Mouse (Mus musculus): ENCODE results near the gene Uba7.

The Uba7 gene

DNA sequence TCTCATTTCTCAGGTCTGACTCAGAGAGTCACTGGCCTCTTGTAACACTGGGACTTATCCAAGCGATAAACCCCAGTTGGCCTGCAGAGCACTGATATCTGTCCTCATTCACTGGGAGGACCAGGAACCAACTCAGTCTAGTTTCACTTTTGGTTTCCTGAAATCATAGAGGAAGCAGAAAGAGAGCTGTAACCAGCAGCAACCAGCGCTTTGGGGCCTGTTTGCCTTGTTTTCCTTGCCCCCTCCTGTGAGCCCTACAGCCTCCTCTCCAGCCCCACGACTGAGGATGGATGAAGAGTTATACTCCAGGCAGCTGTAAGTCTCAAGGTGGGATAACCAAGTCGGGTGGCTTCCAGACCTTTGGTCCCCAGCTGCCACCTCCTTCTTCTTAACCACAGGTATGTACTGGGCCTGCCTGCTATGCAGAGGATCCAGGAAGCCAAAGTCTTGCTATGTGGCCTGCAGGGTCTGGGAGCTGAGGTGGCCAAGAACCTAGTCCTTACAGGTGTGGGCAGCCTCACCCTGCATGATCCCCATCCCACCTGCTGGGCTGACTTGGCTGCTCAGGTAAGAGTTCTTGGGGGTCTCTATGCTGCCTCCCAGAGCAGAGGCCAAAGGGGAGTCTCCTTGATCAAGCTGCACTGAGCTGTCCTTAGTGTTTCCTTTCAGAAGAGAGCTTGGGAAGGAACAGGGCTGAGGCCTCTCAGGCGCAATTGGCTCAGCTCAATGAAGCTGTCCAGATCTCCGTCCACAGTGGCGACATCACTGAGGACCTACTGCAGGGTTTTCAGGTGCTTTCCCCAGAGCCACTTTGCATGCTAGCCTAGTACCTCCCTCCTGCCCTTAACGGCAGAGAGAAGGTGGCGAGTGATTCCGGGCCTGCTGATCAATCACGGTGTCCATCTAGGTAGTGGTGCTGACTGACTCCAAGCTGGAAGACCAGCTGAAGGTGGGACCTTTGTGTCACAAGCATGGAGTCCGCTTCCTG lies at the start of gene Uba7:
Uba7 (plus strand) TSS at position 107 of the 988 bp plus-strand sequence.
- peak in 1 of 2 experiments; percentile 74 for DNase-seq (ENCODE audit: inconsistent age in 2 of 2, low spot score in 1 of 2)

DNA sequence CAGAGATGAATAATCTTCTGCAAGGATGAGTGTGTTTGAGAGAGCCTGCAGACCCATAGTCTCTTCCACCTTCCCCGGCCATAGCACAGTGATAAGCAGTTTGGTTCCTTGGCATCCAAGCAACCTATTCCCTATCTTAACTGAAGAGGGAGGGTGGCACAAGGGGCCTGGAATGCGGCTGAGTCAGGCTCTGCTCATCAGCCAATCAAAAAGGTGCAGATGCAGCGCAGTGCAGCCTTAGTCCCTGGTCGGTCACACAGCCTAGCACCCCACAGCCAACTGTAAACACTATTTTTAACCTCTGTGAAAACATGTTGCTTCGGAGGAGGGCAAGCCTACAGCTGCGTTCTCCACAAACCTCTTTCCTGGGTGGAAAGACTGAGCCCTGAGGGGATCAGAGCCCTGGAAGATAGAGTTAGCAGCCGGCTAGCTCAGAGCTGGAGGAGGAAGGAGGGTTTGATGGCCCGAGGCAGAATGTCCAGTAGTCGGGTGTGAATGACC lies 48.3 kb upstream of the Uba7 start:
- DNase-seq (ENCODE audit: inconsistent age in 2 of 2, low spot score in 1 of 2) = no peak

DNA sequence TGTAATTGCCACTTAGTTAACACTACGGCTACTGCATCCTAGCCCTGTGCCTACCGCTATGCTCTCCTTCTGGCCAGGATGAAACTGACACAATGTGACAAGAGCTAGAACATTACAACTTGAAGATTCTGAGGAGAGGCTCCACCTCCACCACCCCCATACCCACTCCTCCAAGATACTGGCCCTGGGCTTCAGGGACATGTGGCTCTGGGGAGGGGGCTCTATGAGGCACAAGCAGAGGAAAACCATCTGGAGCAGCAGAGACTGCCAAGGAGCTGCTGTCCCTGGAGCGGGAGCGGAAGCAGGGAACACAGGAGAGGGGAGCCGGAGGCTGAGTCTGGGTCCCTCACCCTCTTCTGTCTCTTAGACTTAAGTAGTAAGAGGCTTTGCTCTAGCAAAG lies 47.6 kb upstream of the Uba7 start:
- DNase-seq (ENCODE audit: inconsistent age in 2 of 2, low spot score in 1 of 2) = no peak

DNA sequence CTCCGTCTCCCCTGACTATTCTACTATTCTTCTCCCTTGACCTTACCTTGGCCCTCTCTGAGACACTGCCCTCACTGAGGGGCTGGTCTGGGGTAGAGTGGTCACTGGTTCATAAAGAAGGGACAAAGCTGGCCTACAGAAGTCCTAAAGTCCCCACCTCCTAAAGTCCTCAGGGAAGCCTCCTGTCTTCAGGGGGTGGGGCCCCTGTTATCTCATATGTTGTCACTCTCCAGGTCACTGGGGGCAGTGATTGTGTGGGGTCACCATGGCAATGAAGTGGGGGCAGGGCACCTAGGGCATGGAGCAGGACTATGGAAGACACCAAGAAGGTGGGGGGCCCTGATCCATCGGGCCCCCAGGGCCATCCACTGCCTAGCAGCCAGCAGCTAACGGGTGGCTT lies 47.1 kb upstream of the Uba7 start, which contains the start of gene Actl11:
Actl11 (plus strand) TSS at position 301 of the 400 bp plus-strand sequence.
- DNase-seq (ENCODE audit: inconsistent age in 2 of 2, low spot score in 1 of 2) = no peak

DNA sequence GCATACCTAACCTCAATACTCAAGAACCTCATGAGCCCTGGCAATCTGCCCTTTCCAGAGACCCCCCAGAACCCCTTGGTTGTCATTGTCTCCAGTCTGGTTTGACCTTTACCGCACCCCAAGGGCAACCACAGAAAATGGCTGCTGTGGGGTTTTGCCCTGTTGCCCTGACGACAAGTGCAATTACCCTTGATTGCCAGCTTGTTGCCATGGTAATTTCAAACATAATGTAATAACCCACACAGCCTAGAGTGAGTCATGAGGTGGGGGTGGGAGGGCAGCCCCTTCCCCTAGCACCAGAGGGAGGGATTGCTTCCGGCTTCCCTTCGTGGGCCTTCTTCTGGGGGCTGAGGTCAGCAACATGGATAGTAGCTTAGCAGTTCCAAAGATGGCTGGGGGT lies 43.1 kb upstream of the Uba7 start:
- DNase-seq (ENCODE audit: inconsistent age in 2 of 2, low spot score in 1 of 2) = no peak

DNA sequence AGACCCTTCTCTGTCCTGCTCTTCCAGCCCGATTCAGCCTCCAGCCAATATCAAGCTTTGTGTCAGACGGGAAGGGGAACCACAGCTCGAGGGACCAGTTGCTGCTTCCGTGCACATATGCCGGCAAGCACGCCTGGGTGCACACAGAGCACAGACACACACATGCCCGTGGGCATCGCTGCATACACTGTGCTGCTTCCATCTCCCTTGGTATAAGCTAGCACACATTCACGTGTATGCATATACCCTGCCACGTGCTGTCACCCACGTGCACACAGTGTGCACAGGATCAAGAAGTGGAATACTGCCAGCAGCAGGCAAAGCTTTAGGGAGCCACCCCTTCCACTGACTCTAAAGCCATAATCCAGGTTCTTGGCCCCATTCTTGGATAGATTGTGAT lies 41.2 kb upstream of the Uba7 start:
- DNase-seq (ENCODE audit: inconsistent age in 2 of 2, low spot score in 1 of 2) = no peak

DNA sequence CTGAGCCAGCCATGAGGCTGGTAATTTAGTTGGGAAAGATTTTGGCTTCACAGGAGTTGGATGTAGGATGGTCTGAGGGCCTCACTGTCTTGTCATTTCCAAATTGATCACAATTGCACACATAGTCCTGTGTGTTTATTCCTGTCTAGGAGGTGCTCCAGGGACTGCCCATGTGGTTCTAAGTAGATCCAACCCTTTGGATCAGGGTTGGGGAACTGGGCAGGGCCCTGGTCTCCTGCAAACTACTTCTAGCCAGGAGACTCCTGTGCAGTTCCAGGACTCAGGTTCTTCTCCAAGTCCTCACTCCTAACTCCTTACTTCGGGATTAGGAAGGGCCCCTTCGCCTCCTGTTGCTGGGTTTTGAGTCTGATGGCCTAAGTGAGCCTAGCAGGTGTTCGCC lies 39.9 kb upstream of the Uba7 start, which contains the start of gene Camkv:
Camkv (plus strand) TSS at position 301 of the 400 bp plus-strand sequence.
- DNase-seq (ENCODE audit: inconsistent age in 2 of 2, low spot score in 1 of 2) = no peak

DNA sequence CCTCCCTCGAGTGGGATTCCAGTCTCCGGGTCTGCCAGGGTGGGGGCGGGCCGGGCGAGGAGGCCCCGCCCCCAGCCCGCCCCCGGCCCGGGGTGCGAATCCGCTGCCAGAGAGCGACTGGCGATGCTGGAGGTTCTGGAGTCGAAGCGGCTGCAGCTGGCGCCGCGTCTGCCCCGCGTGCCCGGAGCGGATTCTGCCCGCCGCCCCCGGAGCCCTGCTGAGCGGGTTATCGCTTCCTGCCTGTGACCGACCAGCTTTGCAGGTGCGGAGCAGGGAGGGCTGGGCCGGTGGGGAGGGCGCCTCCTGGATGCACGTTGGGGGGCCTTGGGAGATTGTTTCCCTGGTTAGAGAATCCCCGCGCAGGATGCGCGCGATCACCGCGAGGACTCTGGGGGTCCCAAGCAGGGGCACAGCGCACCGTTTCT lies 39.5 kb upstream of the Uba7 start:
- peak in 1 of 2 experiments; percentile 69 for DNase-seq (ENCODE audit: inconsistent age in 2 of 2, low spot score in 1 of 2)

DNA sequence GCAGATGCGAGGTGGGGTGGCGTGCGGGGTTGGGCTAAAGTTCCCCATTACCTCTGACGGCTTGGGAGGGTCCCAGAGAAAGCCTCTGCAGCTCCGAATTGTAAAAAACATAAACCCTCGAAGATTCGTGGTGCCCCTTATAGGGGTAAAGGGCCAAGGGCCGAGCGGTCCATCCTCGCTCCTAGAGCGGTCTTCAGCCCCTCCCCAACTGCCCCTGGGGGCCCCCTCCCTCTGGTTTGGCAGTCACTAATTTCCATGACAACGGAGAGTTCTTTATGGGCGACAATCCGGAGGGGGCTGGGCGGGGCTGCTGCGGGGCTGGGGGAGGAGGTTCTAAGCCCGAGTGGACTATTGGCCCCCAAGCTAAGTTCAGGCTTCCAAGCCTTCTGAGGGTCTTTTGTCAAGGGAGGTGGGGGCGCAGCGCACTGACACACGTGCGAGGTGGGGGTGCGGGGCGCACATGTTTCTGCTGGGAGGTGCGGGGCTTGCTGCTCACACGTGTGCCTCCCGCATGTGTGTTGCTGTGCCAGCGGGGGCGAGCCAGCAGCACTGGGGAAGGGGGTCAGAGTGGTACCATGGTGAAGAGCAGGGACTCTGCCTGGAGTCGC lies 39.0 kb upstream of the Uba7 start:
- DNase-seq (ENCODE audit: inconsistent age in 2 of 2, low spot score in 1 of 2) = peak in 1 of 2 experiments; percentile 58

DNA sequence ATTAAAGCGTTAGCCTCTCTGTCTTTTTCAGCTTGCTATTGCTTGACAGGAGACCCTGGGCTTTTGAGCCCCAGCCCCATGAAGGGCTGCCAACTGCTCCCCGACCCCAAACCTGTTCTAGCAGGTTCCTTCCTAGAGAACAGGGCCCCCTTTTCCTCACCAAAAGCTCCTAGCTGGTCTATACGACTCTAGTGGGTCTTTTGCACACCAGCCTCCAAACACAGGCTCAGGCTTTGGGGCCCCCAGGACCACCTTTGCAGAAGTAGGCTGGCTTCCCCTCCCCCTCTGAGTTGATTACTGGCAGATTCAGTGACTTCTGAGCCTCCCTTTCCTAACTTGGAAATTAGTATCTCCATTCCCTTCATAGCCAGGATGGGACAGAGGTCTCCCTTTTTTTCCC lies 38.5 kb upstream of the Uba7 start:
- no peak for DNase-seq (ENCODE audit: inconsistent age in 2 of 2, low spot score in 1 of 2)

DNA sequence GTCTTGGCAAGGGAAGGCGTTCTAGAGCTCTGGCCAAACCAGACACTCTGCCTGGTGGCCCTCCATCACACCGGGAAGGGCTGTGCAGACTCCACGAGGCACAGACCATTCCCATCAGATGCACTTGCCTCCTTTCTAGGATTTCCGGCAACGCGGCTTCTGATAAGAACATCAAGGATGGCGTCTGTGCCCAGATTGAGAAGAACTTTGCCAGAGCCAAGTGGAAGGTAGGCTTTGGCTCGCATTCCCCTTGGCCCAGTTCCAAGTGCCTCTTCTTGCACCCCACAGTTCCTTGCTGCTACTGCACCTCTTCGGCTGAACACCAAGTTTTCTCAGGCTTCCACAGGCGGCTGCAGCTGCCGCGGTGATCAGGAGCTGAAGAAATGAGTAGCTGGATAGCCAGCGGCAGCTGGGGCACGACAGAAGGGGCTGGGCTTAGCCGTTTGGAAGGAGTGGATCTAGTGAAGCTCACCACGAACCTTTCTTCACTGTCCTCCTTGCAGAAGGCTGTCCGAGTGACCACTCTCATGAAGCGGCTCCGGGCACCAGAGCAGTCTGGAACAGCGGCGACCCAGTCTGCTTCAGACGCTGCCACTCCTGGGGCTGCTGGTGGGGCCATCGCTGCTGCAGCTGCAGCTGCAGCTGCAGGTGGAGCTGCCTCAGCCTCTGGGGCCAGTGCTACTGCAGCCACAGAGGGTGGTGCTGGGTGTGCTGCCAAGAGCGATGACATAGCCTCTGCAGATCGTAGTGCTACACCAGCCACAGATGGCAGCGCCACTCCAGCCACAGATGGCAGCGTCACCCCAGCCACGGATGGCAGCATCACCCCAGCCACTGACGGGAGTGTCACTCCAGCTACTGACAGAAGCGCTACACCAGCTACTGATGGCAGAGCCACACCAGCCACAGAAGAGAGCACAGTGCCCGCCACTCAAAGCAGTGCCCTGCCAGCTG lies 27.8 kb upstream of the Uba7 start:
- no peak for DNase-seq (ENCODE audit: inconsistent age in 2 of 2, low spot score in 1 of 2)

DNA sequence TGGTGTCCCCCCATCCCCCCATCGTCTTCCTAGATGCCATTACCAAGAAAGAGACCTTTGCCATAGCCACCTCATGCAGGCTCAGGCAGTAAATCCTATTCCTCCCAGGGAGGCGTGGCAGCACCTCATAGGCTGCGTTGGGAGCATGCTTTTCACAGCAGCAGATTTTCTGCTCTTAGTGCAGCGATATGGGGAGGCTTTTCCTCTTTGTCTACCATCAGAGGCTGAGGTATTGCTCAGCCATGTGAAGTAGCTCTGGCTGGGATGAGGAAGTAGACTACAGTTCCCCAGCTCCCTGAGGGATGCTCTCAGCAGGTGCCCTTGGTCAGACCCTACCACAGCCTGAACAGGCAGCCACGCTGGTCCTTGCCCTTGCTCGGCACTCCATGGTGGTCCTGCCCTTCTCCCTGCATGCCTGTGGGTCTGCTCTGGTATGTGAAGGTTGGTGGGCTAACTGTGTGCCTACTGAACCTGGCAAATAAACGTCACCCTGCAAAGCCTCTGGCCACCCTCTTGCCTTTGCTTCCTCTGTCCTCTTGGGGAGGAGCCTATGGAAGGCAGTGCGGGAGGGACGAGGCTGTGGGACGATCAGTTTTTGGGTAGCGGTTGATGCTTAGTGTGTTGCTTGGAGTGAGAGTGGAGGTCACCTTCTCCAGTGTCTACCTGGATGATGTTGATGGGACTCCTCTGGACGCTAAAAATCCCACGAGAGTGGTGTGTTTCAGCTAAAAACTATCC lies 26.0 kb upstream of the Uba7 start:
- DNase-seq (ENCODE audit: inconsistent age in 2 of 2, low spot score in 1 of 2) = no peak

DNA sequence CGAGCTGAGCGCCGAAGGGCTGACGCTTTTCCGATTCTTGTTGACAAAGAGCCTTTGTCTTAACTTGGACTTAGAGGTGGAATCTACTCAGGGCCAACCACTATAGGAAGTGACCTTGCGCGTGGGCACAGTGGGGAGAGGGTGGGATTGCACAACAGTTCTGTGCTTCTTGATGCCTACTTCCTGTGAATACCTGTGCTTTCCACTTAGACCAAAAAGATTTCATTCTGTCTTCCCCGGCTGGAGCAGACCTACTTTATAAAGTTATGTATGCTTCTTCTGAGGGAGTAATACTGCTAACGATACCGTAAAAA lies 25.4 kb upstream of the Uba7 start, which contains the start of gene Traip:
Traip (plus strand) TSS at position 215 of the 314 bp plus-strand sequence.
- no peak for DNase-seq (ENCODE audit: inconsistent age in 2 of 2, low spot score in 1 of 2)

DNA sequence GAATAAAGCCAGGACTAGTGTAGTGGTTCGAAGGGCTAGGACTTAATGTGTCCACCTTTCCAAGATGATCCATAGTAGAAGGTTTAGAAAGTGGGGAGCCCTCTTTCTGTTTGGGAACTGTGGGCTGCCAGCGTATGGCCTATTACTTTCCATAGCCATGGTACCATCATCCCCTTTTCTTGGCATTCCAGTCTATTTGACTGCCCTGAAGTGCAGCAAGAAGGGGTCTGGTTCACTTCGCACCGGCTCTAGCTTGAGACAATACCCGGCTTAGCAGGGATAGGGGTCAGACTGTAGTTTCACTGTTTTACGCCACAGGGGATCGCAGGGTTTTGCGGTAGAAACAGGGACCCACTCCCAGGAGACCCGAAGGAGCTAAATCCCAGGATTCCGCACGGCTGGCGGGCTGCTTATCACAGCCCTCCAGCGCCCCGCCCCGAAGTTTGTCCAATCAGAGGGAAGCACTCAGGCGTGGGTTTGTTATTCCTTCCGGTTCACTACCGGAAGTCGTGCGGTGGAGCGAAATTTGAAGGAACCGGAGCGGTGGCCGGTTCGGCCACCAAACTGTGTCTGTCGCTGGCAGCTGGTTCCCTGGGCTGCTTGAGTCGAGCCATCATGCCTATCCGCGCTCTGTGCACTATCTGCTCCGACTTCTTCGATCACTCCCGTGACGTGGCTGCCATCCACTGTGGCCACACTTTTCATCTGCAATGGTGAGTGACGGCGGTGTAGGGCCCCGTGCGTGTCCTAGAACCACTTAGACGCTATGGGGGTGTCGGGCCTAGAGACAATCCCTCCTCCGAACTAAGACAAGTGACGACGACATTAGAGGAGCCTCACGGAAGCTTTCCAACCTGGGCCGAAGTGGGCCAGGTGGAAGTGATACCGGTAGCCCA lies 24.6 kb upstream of the Uba7 start:
- DNase-seq (ENCODE audit: inconsistent age in 2 of 2, low spot score in 1 of 2) = peak; percentile 92 to 96

DNA sequence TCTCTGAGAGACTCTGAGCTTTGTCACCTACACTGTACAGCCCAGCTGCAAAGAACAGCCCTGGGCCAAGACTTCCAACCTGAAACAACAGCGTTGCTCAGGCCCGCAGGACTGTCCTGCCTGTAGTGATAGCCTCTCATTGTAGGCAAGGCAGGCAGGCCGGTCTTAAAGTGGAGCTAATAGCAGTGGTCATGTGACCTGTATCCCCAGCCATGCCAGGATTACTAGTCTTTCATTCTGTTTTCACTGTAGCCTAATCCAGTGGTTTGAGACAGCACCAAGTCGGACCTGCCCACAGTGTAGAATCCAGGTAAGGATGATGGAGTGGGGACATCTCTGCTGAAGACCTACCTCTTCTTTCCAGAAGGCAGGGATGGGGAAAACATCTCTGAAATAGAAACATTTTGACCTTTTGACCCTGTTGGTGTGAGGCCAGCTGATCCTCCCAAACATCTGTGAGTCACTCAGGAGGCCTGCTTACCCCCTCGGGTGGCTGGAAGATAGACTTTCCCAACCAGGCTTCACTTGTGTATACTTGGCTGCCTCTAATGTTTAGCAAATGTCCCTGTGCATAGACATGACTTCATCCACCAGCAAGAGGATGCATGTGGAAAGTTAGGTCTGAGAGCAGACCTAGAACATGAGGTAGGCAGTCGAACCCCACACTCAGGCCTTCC lies 19.6 kb upstream of the Uba7 start:
- DNase-seq (ENCODE audit: inconsistent age in 2 of 2, low spot score in 1 of 2) = peak in 1 of 2 experiments; percentile 27

DNA sequence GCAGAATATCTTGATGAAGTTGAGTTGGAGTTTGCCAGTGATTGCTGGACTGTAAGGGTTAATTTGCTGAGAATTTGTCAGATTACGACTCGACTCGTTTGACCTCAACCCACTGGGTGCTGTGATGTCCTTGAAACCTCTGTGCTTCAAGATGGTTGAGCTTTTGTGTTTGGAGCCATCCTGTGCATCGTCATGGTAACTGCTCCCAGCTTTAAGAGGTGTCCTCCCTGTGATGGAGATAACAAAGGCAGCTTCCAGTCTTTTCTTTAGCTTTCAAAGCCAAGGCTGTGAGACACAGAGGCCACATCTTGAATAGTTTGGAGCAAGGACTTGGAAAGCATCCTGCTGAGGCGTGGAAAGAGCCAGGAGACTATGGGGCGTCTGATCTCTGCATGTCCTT lies 18.2 kb upstream of the Uba7 start:
- DNase-seq (ENCODE audit: inconsistent age in 2 of 2, low spot score in 1 of 2) = peak in 1 of 2 experiments; percentile 31

DNA sequence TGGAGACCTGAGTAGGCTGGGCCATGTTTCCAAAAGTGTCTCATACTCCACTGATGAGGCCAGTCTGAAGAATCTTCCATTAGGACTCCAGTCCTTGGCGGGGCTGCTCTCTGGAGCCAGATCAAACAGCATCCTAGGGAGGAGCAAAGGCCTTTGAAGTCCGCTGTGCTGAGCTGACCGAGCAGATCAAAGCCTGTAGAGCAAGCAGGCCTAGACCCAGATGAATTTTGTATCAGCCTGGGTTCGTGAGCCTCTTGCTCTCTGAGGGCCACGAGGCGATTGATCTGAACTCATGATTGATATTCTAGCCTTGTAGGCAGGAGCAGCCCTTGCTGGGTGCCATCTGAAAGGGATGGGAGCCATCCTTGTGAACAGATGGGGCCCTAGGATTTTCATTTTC lies 15.4 kb upstream of the Uba7 start:
- peak; percentile 68 to 80 for DNase-seq (ENCODE audit: inconsistent age in 2 of 2, low spot score in 1 of 2)

DNA sequence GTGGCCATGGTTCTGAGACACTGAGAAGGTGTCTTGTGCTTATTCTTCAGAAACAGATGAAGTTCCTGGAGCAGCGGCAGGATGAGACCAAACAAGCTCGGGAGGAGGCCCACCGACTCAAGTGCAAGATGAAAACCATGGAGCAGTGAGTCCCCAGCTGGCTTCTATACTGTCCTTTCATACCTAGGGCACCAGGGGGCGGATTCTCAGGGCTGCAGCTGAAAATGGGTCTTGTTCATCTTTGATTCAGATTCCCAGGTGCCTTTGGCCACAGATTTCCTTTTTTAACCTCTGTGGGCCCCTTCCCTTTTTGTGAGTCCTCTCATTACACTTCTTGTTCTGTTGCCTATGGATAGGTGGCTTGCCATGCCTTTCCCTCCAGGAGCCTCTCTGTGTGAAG lies 14.4 kb upstream of the Uba7 start:
- peak in 1 of 2 experiments; percentile 34 for DNase-seq (ENCODE audit: inconsistent age in 2 of 2, low spot score in 1 of 2)

Measured in adrenal gland, adult (tissue).